Mouse (Mus musculus): Measurements from ENCODE around the gene Cd5l. TPM values are rescaled to one million over a fixed set of nuclear protein-coding genes. Genes with fewer than 3 reads are reported as not detected.

Cd5l gene
- total and polyA plus RNA-seq, 3 experiments, result 0.18 to 1.3 (median 0.59) TPM

GRCm38 (mm10) chr3:87410605-87411004 lies 52.9 kb downstream of the Cd5l start:
- no peak for DNase-seq
- WGBS, result 78% methylated on average over 6 of the region's 6 CpGs
- no peaks in the 10 kb centered on the region for H3K79me2 ChIP-seq (replicated peaks; ENCODE audit: control insufficient read depth, insufficient read depth, low read length)
- H3K27me3 ChIP-seq (ENCODE audit: control insufficient read depth, insufficient read depth, low read length), result no peaks in the 10 kb centered on the region
- no peak overlapping the region for H3K4me3 ChIP-seq
- no peaks in the 10 kb centered on the region for H3K36me3 ChIP-seq (ENCODE audit: control insufficient read depth, insufficient read depth, low read length)
- TF ChIP-seq POLR2A (IDR thresholded peaks at IDR 0.05; ENCODE audit: insufficient read depth, low read depth, low read length), result no peak
- no peak for TF ChIP-seq EP300 (IDR thresholded peaks at IDR 0.05; ENCODE audit: insufficient read depth, low read depth, low read length)
- no peak for TF ChIP-seq CTCF (IDR thresholded peaks at IDR 0.05)
- no peak overlapping the region for H3K9ac ChIP-seq (ENCODE audit: low read depth, low read length)
- intact Hi-C loops (cut with DNase I), result loop anchor here (1.0 to 2.0 kb wide), 2 partner anchors 89 to 152 kb away; no protein-coding TSS in a partner anchor
- H3K27ac ChIP-seq, result no peak overlapping the region
- H3K4me1 ChIP-seq (ENCODE audit: control insufficient read depth, insufficient read depth, low read length), result no peaks in the 10 kb centered on the region

DNA sequence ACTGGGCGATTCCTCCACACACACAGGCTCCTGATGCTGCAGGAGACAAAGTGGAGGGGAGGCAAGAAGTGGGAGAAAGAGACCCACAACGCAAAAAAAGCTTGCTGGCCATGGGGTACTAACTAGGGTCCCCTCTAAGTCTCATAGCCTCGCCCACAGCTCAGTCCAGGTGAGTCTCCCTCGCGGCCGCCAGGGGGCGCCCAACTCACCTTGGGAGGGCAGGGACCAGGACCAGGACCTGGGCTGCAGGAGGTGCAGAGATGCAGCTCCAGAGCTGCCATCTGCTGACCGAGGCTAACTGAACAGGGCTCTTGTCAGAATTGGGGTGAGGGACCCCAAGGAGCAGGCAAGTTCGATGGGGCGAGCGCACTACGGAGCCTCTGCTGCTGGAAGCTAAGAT lies 53.5 kb downstream of the Cd5l start:
- Histone ChIP-seq H3K4me1 (ENCODE audit: control insufficient read depth, insufficient read depth, low read length) (no peaks in the 10 kb centered on the region), H3K4me3 (no peak overlapping the region), H3K27me3 (ENCODE audit: control insufficient read depth, insufficient read depth, low read length) (no peaks in the 10 kb centered on the region), H3K27ac (no peak overlapping the region), H3K36me3 (ENCODE audit: control insufficient read depth, insufficient read depth, low read length) (no peaks in the 10 kb centered on the region), H3K79me2 (replicated peaks; ENCODE audit: control insufficient read depth, insufficient read depth, low read length) (no peaks in the 10 kb centered on the region), H3K9ac (ENCODE audit: low read depth, low read length) (no peak overlapping the region)
- intact Hi-C loops (cut with DNase I), result loop anchor here (1.0 to 2.0 kb wide), 2 partner anchors 88 to 152 kb away; no protein-coding TSS in a partner anchor
- peak; percentile 32 to 45 for DNase-seq
- TF ChIP-seq POLR2A (IDR thresholded peaks at IDR 0.05; ENCODE audit: insufficient read depth, low read depth, low read length) (no peak), EP300 (IDR thresholded peaks at IDR 0.05; ENCODE audit: insufficient read depth, low read depth, low read length) (no peak), CTCF (IDR thresholded peaks at IDR 0.05) (peak; percentile 86)
- WGBS, result 12% methylated on average over 12 of the region's 12 CpGs

- intact Hi-C loops (cut with DNase I), result no loop called here
- Histone ChIP-seq H3K9ac (ENCODE audit: low read depth, low read length) (no peak overlapping the region), H3K27ac (no peak overlapping the region), H3K36me3 (ENCODE audit: control insufficient read depth, insufficient read depth, low read length) (no peaks in the 10 kb centered on the region), H3K27me3 (ENCODE audit: control insufficient read depth, insufficient read depth, low read length) (no peaks in the 10 kb centered on the region), H3K79me2 (replicated peaks; ENCODE audit: control insufficient read depth, insufficient read depth, low read length) (no peaks in the 10 kb centered on the region), H3K4me3 (no peak overlapping the region), H3K4me1 (ENCODE audit: control insufficient read depth, insufficient read depth, low read length) (no peaks in the 10 kb centered on the region)
- TF ChIP-seq CTCF (IDR thresholded peaks at IDR 0.05), result peak; percentile 30; the same call in 1 of the 2 replicates
- TF ChIP-seq EP300 (IDR thresholded peaks at IDR 0.05; ENCODE audit: insufficient read depth, low read depth, low read length), result no peak
- DNase-seq, result no peak
- 55% methylated on average over 1 of the region's 1 CpGs for WGBS
These were observed 63.0 kb downstream of the Cd5l start for GRCm38 (mm10) chr3:87420645-87421044.

Other genes starting within 250 kb of the Cd5l start
- 1 to 10 TPM; 6.2 to 7.5 TPM for gene Kirrel, start 183.1 kb upstream of the Cd5l start, total RNA-seq (2021)
- gene Kirrel, start 183.1 kb upstream of the Cd5l start, polyA plus RNA-seq (2012; rRNA removed), result 6.0 and 9.1 TPM in 2 replicates
- gene Fcrls, start 94.1 kb upstream of the Cd5l start, total RNA-seq (2021), result 1 to 10 TPM; 6.0 to 8.4 TPM
- gene Fcrls, start 94.1 kb upstream of the Cd5l start, polyA plus RNA-seq (2012; rRNA removed), result 4.7 and 6.1 TPM in 2 replicates
- gene Fcrl1, start 18.5 kb downstream of the Cd5l start, total RNA-seq (2021), result under 1 TPM in 1 of 2 experiments, not detected in 1; 0.45 TPM
- gene Fcrl1, start 18.5 kb downstream of the Cd5l start, polyA plus RNA-seq (2012; rRNA removed), result 0.41 and 0.78 TPM in 2 replicates
- under 1 TPM in 1 of 2 experiments, not detected in 1; 0.14 TPM for gene Fcrl5, start 77.9 kb downstream of the Cd5l start, total RNA-seq (2021)
- gene Fcrl5, start 77.9 kb downstream of the Cd5l start, polyA plus RNA-seq (2012; rRNA removed), result 0.14 TPM in 1 of 2 replicates, not detected in the other
- gene Etv3, start 167.5 kb downstream of the Cd5l start, total RNA-seq (2021), result 10 to 100 TPM; 17.7 to 18.5 TPM
- gene Etv3, start 167.5 kb downstream of the Cd5l start, polyA plus RNA-seq (2012; rRNA removed), result 9.0 and 12.2 TPM in 2 replicates

All from heart, adult 2 months (tissue).